Mouse (Mus musculus): ENCODE results near the gene Otub2. TPM values are rescaled to one million over a fixed set of nuclear protein-coding genes. Genes with fewer than 3 reads are reported as not detected.

Gene Otub2
- total and polyA plus RNA-seq, 3 experiments, result 3.1 to 4.1 (median 3.2) TPM

DNA sequence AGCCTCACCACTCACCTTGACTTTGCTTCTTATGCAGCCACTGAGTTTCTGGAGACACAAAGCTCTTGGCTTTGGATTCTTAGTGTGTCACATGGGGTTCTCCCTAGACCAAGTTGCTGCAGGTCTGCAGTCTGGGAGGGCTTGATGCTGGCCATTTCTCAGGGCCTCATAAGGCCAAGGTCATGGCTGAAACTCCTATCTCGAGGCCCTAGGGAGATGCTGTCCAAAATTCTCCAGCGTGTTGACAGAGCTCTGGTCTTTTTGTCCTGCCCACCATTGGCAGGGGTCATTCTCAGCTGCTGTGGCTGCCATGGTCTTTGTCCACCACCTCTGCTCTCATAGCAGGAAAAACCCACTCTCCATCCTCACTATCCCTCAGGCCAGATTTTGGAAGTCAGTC is 21.3 kb upstream of the Otub2 start:
- H3K4me3 ChIP-seq, result no peak overlapping the region
- H3K4me1 ChIP-seq (ENCODE audit: control insufficient read depth, insufficient read depth, low read length), result peaks cover 5% of the 10 kb centered on the region
- H3K27me3 ChIP-seq (ENCODE audit: control insufficient read depth, insufficient read depth, low read length), result no peaks in the 10 kb centered on the region
- TF ChIP-seq POLR2A (IDR thresholded peaks at IDR 0.05; ENCODE audit: insufficient read depth, low read depth, low read length) (no peak), CTCF (IDR thresholded peaks at IDR 0.05) (no peak), EP300 (IDR thresholded peaks at IDR 0.05; ENCODE audit: insufficient read depth, low read depth, low read length) (peak; percentile 19; the same call in 1 of the 2 replicates)
- WGBS, result 29% methylated on average over 2 of the region's 2 CpGs
- peak overlapping the region; percentile 67 for H3K27ac ChIP-seq
- no peak for DNase-seq
- no peaks in the 10 kb centered on the region for H3K79me2 ChIP-seq (replicated peaks; ENCODE audit: control insufficient read depth, insufficient read depth, low read length)
- intact Hi-C loops (cut with DNase I), result loop anchor here (2.0 to 5.0 kb wide), 2 partner anchors 14 to 225 kb away; no protein-coding TSS in a partner anchor
- H3K9ac ChIP-seq (ENCODE audit: low read depth, low read length), result no peak overlapping the region
- no peaks in the 10 kb centered on the region for H3K36me3 ChIP-seq (ENCODE audit: control insufficient read depth, insufficient read depth, low read length)

DNA sequence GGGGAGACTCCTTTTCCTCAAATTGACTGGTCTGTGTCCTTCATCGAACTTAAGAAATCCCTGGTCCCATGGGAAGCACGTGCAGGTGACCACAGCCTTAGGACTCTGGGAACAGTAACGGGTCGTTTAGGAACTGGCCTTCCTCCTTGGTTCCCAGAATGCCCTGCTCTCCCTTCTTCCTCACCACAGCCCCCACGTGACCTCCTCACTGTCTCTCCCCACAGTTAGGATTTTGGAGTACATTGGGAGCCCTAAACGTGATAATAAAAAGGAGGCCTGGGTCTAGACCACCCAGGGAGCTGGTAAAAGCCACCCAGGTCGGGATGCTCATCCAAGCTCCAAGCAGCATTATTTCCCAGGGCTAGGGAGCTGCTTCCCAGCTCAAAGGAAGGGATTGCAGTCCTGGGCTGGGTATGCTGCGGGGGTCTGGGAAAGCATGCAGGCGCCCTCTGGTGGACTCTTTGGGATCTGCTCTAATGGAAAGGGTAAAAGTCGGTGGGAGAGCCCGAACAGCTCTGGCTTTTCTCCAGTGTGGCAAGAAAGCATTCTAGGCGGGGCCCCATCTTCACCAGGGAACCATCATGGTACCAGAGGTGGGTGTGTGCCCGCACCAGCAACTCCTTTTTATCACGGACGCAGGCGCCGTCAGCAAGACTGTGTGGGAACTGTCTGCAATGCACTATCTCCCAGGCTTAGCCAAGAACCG is 20.7 kb upstream of the Otub2 start:
- Histone ChIP-seq H3K27me3 (ENCODE audit: control insufficient read depth, insufficient read depth, low read length) (no peaks in the 10 kb centered on the region), H3K9ac (ENCODE audit: low read depth, low read length) (no peak overlapping the region), H3K4me3 (no peak overlapping the region), H3K4me1 (ENCODE audit: control insufficient read depth, insufficient read depth, low read length) (peaks cover 3% of the 10 kb centered on the region; the same call in 1 of the 2 replicates), H3K36me3 (ENCODE audit: control insufficient read depth, insufficient read depth, low read length) (no peaks in the 10 kb centered on the region), H3K79me2 (replicated peaks; ENCODE audit: control insufficient read depth, insufficient read depth, low read length) (no peaks in the 10 kb centered on the region), H3K27ac (peak overlapping the region; percentile 67)
- peak; percentile 74 to 80 for DNase-seq
- intact Hi-C loops (cut with DNase I), result loop anchor here (1.0 to 5.0 kb wide), 3 partner anchors 15 to 225 kb away; no protein-coding TSS in a partner anchor
- TF ChIP-seq POLR2A (IDR thresholded peaks at IDR 0.05; ENCODE audit: insufficient read depth, low read depth, low read length) (no peak), CTCF (IDR thresholded peaks at IDR 0.05) (peak; percentile 97), EP300 (IDR thresholded peaks at IDR 0.05; ENCODE audit: insufficient read depth, low read depth, low read length) (peak; percentile 47; the same call in 1 of the 2 replicates)
- 12% methylated on average over 18 of the region's 18 CpGs for WGBS

DNA sequence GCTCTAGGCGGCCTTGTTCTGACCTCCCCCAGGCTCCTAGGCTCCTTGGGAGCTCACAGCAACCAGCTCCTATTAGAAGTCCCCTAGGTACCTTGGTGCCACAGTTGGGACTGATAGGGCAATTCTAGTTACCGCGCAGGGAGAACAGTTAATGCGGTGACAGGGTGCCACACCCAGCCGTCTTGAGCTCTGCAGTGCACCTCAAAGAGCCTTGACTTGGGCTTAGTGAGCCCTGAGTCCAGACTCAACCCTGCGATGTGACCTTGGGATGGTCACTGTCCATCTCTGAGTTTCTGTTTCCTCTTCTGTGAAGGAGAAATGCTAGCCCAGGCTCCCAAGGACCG is 20.2 kb upstream of the Otub2 start:
- no peaks in the 10 kb centered on the region for H3K27me3 ChIP-seq (ENCODE audit: control insufficient read depth, insufficient read depth, low read length)
- H3K27ac ChIP-seq, result no peak overlapping the region
- 69% methylated on average over 7 of the region's 7 CpGs for WGBS
- no peak for DNase-seq
- intact Hi-C loops (cut with DNase I), result loop anchor here (1.0 to 5.0 kb wide), 2 partner anchors 43 to 226 kb away; no protein-coding TSS in a partner anchor
- H3K4me1 ChIP-seq (ENCODE audit: control insufficient read depth, insufficient read depth, low read length), result peaks cover 3% of the 10 kb centered on the region; the same call in 1 of the 2 replicates
- H3K9ac ChIP-seq (ENCODE audit: low read depth, low read length), result no peak overlapping the region
- H3K79me2 ChIP-seq (replicated peaks; ENCODE audit: control insufficient read depth, insufficient read depth, low read length), result no peaks in the 10 kb centered on the region
- H3K36me3 ChIP-seq (ENCODE audit: control insufficient read depth, insufficient read depth, low read length), result no peaks in the 10 kb centered on the region
- TF ChIP-seq CTCF (IDR thresholded peaks at IDR 0.05) (no peak), POLR2A (IDR thresholded peaks at IDR 0.05; ENCODE audit: insufficient read depth, low read depth, low read length) (no peak), EP300 (IDR thresholded peaks at IDR 0.05; ENCODE audit: insufficient read depth, low read depth, low read length) (no peak)
- no peak overlapping the region for H3K4me3 ChIP-seq

DNA sequence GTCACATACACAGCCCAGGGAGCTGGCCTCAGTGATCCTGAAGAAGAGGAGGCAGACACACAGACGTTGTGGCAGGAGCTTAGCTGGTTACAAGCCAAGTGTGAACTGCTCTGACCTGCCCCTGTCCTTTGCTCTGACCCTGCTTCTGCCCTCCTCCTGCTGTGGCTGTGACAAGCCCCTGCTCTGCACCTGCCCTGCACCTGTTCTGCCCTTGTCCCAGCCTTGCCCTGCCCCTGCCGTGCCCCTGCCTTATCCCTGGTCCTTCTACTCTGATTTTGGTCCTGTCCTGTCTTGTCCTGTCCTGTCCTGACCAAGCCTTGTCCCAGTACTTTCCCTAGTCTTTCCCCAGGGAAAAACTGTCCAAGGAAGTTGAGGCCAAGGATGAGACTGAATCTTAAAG is 19.7 kb upstream of the Otub2 start:
- Histone ChIP-seq H3K36me3 (ENCODE audit: control insufficient read depth, insufficient read depth, low read length) (no peaks in the 10 kb centered on the region), H3K27me3 (ENCODE audit: control insufficient read depth, insufficient read depth, low read length) (no peaks in the 10 kb centered on the region), H3K9ac (ENCODE audit: low read depth, low read length) (no peak overlapping the region), H3K4me1 (ENCODE audit: control insufficient read depth, insufficient read depth, low read length) (peaks cover under 1% of the 10 kb centered on the region; the same call in 1 of the 2 replicates), H3K27ac (no peak overlapping the region), H3K4me3 (no peak overlapping the region), H3K79me2 (replicated peaks; ENCODE audit: control insufficient read depth, insufficient read depth, low read length) (no peaks in the 10 kb centered on the region)
- no peak for TF ChIP-seq EP300 (IDR thresholded peaks at IDR 0.05; ENCODE audit: insufficient read depth, low read depth, low read length)
- no peak for TF ChIP-seq CTCF (IDR thresholded peaks at IDR 0.05)
- TF ChIP-seq POLR2A (IDR thresholded peaks at IDR 0.05; ENCODE audit: insufficient read depth, low read depth, low read length), result no peak
- DNase-seq, result no peak
- intact Hi-C loops (cut with DNase I), result loop anchor here (1.0 to 5.0 kb wide), 2 partner anchors 43 to 226 kb away; no protein-coding TSS in a partner anchor
- 59% methylated on average over 2 of the region's 2 CpGs for WGBS

DNA sequence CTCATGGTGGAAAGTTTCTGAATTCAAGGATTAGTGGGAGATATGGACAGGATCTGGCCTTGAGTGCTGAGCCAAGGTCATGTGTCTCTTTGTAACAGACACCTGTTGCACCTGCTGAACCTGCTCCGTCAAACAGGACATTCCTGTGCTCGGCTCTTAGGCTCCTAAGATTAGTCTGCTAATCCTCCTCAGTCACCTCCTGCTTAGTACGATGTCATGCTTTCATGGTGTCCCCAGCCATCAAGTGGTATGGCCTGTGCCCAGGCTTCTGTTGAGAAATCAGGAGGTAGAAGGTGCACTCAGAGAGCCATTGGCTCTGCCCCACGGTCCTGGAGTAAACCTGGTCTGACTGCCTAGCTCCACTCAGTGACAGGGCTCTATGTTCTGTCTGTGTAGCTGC is 17.6 kb upstream of the Otub2 start:
- H3K27me3 ChIP-seq (ENCODE audit: control insufficient read depth, insufficient read depth, low read length), result no peaks in the 10 kb centered on the region

DNA sequence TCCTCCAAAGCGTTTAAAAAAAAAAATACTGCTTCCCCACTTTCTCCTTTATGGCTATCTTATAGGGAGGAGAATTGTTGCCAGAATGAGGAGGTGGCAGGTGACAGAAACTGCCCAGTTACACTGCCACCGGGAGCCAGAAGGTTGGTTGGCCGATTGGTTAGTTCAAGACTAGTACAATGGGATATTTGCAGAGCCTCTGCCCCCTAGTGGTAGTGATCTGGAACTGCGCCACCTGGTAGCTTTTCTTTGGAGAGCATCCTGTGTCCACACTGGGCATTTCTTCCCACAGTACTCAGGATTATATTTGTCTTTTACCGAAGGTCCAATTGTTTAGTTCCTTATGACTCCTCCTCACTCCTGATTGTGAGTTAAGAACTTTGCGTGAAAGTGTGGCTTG is 16.8 kb upstream of the Otub2 start:
- Histone ChIP-seq H3K27ac (no peak overlapping the region), H3K4me3 (no peak overlapping the region), H3K4me1 (ENCODE audit: control insufficient read depth, insufficient read depth, low read length) (no peaks in the 10 kb centered on the region), H3K9ac (ENCODE audit: low read depth, low read length) (no peak overlapping the region), H3K27me3 (ENCODE audit: control insufficient read depth, insufficient read depth, low read length) (no peaks in the 10 kb centered on the region), H3K79me2 (replicated peaks; ENCODE audit: control insufficient read depth, insufficient read depth, low read length) (no peaks in the 10 kb centered on the region), H3K36me3 (ENCODE audit: control insufficient read depth, insufficient read depth, low read length) (no peaks in the 10 kb centered on the region)
- WGBS, result 21% methylated on average over 6 of the region's 6 CpGs
- TF ChIP-seq POLR2A (IDR thresholded peaks at IDR 0.05; ENCODE audit: insufficient read depth, low read depth, low read length) (no peak), EP300 (IDR thresholded peaks at IDR 0.05; ENCODE audit: insufficient read depth, low read depth, low read length) (no peak), CTCF (IDR thresholded peaks at IDR 0.05) (peak; percentile 99)
- DNase-seq, result peak in 1 of 2 experiments; percentile 61
- intact Hi-C loops (cut with DNase I), result no loop called here

More for the DNA sequence above, 17.6 kb upstream of the Otub2 start:
- Histone ChIP-seq H3K4me1 (ENCODE audit: control insufficient read depth, insufficient read depth, low read length) (no peaks in the 10 kb centered on the region), H3K27ac (no peak overlapping the region), H3K36me3 (ENCODE audit: control insufficient read depth, insufficient read depth, low read length) (no peaks in the 10 kb centered on the region), H3K4me3 (no peak overlapping the region), H3K9ac (ENCODE audit: low read depth, low read length) (no peak overlapping the region), H3K79me2 (replicated peaks; ENCODE audit: control insufficient read depth, insufficient read depth, low read length) (no peaks in the 10 kb centered on the region)
- intact Hi-C loops (cut with DNase I), result no loop called here
- 67% methylated on average over 4 of the region's 4 CpGs for WGBS
- TF ChIP-seq EP300 (IDR thresholded peaks at IDR 0.05; ENCODE audit: insufficient read depth, low read depth, low read length), result no peak
- TF ChIP-seq CTCF (IDR thresholded peaks at IDR 0.05), result no peak
- no peak for DNase-seq

All from heart, adult 2 months (tissue).